Mouse (Mus musculus) kidney, adult 18-20 months (tissue): ENCODE measurements around the gene Zc3h6.

Source experiments
- DNase-seq: peaks from one replicate; pipeline ENCODE4 v3.0.0; 2021

Gene Zc3h6

DNA sequence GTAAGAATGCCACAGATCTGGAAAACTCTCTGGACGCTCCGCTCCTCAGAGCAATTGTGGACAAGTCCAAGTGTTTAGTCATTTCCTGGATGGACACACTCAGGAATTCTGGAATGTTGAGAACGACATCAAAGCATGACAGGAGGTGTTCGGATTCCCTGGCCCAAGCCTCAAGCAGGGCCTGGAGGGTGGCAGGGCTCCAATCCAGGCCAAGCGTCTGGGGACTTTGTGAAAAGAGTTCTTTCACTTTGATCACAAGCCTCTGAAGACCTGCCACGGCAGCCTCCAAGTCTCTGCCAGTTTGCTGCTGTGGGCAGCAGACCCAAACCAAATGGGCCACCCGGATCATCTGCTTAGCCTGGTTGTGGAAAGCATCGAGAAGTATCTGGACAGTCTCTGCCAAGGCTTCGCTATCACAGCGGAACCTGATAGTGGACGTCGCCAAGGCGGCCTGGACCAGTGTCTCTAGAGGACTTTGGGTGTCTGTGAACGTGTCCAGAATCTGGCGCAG, 71.3 kb downstream of the Zc3h6 start:
- no peak for DNase-seq

DNA sequence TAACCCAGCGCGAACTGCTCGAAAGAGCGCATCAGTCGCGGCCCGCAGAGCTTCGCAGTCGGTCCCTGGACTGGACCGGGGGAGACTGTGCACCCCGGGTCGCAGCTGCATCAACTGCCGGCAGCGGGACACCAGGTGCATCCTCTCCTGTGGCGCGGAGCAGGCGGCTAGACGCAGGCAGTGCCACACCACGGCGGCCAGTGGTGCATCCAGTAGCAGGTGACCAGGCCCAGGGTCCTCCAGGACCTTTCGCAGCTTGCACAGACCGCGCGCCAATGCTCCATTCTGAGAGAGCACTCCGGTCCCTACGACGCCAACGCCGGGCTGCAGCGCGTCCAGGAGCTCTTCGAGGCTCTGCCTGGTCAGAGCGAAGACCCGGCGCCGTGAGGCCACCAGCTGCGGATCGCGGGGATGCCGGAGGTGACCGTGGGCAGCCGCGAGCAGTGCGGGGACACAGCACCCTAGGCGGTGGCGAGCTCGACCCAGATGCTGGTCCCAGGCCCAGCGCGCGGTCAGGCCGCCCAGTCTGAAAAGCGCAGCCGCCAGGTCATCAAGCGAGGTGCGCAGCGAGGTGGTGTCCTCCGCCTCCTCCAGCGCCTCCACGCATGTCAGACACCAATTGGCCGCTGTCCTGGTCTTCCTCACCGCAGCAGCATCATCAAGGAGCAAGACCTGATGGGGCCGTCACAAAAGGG, 71.9 kb downstream of the Zc3h6 start:
- DNase-seq: no peak

- peak; percentile 9 for DNase-seq
Measured at GRCm38 (mm10) chr2:129040567-129040966, 73.4 kb downstream of the Zc3h6 start.

DNA sequence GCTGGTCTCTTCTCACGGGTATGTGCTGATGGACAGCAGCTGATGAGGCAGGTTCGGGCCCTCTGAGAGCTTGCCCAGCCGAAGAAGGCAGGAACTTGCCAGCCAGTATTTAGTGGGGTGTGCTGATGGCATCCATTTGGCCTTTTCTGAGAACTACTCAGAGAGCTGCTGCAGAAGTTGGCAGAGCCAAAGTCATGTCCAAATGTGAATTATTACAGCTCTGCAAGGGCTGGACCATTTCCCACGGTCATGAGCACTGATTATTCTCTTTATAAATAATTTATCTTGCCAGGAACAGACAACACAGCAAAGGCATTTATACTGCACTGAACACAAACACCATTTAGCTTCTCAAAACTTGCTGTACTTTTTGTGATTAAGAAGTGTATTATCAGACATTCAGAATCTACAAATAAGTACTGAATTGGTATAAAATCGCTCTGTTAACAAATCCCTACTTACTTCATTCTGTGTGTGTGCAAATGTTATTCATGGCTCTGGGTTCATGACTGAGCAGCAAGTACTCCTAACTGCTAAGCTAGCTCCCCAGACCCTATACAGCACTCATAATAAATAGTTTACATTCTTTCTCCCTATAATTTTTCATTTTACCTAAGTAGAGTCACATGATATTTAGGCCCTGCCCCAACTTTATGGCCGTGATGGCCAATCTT, 79.1 kb downstream of the Zc3h6 start:
- DNase-seq: no peak

DNA sequence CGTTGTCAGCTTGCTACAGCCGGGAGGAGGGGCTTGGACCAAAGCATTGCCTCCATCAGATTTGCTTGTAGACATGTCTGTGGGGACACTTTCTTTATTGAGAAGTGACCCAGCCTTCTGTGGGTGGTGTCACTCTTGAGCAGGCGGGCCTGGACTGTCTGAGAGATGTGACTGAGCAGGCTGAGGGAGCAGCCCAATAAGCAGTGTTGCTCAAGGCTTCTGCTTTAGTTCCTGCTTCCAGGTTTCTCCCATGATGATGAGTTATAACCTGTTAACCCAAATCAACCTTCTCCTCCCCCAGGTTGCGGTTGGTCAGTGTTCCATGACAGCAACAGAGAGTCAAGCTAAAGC, 79.6 kb downstream of the Zc3h6 start:
- no peak for DNase-seq

DNA sequence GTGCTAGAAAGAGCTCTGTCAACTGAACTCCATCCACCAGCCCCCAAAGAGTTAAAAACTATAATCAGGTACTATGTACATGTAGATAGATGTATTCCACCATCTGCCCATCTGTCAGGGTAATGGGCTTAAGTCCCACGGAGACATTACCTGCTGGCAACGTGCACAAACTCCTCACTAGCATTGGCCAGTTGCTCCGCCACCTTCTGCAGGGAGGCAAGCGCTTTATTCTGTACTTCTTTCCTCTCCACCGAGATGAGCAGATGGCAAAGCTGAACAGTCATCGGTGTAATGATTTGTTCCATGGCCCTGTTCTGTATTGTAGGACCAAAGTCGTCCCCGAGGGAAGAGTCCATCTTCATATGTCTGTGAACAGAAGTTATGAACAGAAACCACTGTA, 80.6 kb downstream of the Zc3h6 start, which contains the start of gene Vinac1:
Gene Vinac1, minus strand, starts transcription at position 362 of the 400 bp plus-strand sequence.
- no peak for DNase-seq

GRCm38 (mm10) chr2:129052451-129052983, 85.3 kb downstream of the Zc3h6 start:
- no peak for DNase-seq

DNA sequence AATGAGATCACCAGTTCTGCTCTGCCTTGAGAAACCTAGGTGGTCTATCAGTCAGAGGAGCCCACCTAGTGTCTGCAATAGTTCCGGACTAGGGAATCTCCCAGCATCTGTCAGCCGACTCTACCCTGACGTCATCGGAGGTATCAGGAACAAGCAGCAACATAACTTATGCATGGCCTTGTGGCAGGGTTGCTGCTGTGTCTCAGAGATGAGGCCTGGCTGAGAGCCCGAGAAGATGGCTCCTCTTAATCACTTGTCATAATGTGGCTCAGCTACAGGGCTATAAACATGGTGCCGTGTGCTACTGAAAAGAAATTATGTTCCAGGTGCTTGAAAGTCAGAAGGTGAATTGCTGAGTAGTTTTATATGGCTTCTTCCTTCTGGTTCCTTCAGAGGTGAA, 88.5 kb downstream of the Zc3h6 start:
- no peak for DNase-seq

DNA sequence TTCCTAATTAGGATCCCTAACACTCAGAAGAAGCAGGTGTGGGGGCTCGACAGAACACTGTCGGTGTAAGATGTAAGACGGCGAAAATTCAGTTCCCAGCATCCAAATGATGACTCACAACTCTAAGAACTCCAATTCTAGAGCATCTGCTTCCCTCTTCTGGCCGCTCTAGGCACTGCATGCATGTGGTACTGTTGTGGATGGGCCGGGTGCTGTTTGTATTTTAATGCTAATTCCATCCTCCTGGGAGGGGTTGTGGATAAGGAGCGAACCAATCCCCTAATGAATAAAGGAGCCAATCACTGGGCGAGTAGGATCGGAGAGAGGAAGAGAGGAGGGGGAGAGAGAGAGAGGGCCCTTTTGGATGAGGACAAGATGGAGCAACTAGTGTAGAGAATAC, 89.4 kb downstream of the Zc3h6 start:
- DNase-seq: peak; percentile 29

DNA sequence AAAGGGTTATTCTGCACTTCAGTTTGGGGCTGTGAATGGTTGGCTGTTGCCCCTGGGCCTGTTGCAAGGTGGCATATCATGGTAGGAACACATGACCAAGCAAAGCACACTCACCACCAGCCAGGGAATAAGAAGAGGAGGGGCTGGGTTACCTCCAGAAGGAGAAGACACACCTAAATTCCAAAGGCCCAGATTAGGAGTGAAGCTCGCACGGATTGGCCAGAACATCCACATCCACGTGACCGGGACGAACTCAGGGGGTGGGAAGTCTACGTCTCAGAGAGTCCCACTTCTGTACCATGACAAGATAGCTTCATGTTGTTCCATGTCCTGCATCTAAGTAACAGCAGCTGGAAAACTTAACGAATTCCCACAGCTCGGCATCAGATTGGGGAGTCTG, 90.1 kb downstream of the Zc3h6 start:
- DNase-seq: no peak

- no peak for DNase-seq
Measured at GRCm38 (mm10) chr2:129057920-129058361, 90.7 kb downstream of the Zc3h6 start.

GRCm38 (mm10) chr2:129061456-129062059, 94.4 kb downstream of the Zc3h6 start:
- DNase-seq: no peak

- peak; percentile 87 for DNase-seq
Measured at GRCm38 (mm10) chr2:129065437-129066282, 98.5 kb downstream of the Zc3h6 start, which contains the start of gene Ttl. Ttl (plus strand) TSS chr2:129065942.

DNA sequence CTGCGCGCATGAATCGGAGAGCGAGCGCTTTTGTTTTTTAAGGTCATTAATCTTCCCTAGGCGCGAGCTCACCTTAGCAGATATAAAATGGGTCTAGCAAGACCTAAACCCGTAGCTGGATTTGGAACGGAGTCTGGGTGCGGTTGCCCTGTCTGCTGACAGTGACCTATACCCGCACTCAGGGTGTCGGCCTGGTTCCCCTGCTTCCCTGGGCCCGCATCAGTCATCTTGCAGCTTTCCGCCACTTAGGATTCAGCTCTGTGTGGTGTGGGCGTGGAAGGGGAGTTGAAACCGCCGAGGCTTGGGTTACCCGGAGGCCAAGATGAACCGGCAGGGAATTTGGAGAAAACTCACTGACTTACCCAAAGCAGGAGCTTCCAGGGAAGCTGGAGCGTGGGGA, 99.1 kb downstream of the Zc3h6 start:
- DNase-seq: peak; percentile 48
